Mouse (Mus musculus) E14TG2a.4 (cell line): ENCODE measurements around the gene Ccdc151.

Experiments
- CTCF ChIP-seq: conservative IDR thresholded peaks from 2 replicates; pipeline ENCODE4 v1.5.1; 2014; ENCODE audit warnings: low read length
- POU5F1 ChIP-seq: IDR thresholded peaks from 2 replicates; pipeline ENCODE4 v1.6.1; 2014; ENCODE audit warnings: low read length, borderline replicate concordance

- TF ChIP-seq CTCF (no peak), POU5F1 (no peak)
These were observed 2.1 kb downstream of the Ccdc151 start for GRCm38 (mm10) chr9:22000296-22000695.
